ENCODE assay signal across 8 mouse cellular contexts in the genomic region with DNA sequence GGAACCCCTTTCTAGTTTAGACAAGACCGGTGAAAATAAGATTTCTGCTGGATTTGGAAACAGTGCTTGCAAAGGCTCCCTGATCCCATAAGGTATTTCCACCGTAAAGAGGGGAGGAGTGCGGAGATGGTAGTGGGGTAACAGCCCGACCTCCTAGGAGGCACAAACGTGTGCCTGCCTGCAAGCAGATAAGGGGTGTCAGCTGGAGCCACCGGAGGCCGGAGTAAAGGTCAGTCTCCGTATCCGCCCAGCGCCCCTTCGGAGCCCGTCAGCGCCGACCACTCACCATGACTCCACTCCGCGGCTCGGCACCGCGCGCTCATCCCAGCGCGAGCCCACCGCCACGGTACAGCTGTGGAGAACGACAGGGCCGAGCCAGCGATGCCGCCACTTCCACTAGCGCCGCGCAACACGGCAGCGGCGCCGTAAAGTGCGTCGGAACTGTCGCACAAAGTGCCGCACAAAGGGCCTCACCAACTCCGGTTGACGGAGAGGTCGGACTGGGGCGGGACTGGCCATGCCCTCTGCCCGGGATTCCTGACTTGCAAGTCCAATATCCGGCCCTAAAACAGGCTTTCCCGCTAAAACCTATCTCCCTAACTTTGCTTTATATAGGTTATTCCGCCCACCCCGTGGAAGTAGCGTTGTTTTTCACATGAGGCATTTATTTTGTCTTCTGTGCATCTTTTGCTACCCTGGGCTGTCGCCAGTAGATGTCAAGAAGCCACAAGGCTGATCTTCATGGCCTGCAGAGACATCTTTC. TPM values are rescaled to one million over a fixed set of nuclear protein-coding genes. Genes with fewer than 3 reads are reported as not detected.
DNase-seq lines count a peak whose midpoint lies in the region; ATAC-seq and TF ChIP-seq lines count a peak whose summit lies in the region.

TSS of gene Dnajc19 (minus strand) at position 422 of the 763 bp plus-strand sequence.

- peak within 1 kb of the TSS; percentile 81 for H3K9ac ChIP-seq in hindbrain, postnatal 0 days (replicated peaks; ENCODE audit: low read length)

- DNase-seq in ZHBTc4 (ENCODE audit: low read depth, low spot score), result peak; percentile 97
- DNase-seq in gastrocnemius, adult 2 months, result peak; percentile 95
- peak; percentile 96 for DNase-seq in hindbrain, postnatal 0 days (ENCODE audit: low spot score)
- DNase-seq in left cerebral cortex, adult 2 months (ENCODE audit: extremely low spot score in 1 of 2, low spot score in 2 of 2), result peak; percentile 95 to 96
- DNase-seq in right cerebral cortex, adult 2 months (ENCODE audit: low spot score in 2 of 2), result peak; percentile 97 to 98
- DNase-seq in urinary bladder, postnatal 14 days (ENCODE audit: low spot score), result peak; percentile 94

- 0 out of 2 replicates have a peak, but pooled peaks cover 3% of the 10 kb centered on the region for H3K36me3 ChIP-seq in hindbrain, postnatal 0 days (ENCODE audit: insufficient read depth, low read length)

- ATAC-seq in common myeloid progenitor, adult 5-6 weeks (replicated peaks; ENCODE audit: low read depth, poor library complexity, severe bottlenecking), result peak; percentile 95
- peak; percentile 96 for ATAC-seq in hindbrain, postnatal 0 days
- peak; percentile 100 for ATAC-seq in megakaryocyte, adult 5-6 weeks (ENCODE audit: poor library complexity, severe bottlenecking)

- TF ChIP-seq CTCF in gastrocnemius, adult 2 months (IDR thresholded peaks at IDR 0.05), result no peak
- TF ChIP-seq CTCF in hindbrain, postnatal 0 days (IDR thresholded peaks at IDR 0.05; ENCODE audit: low read depth), result 0 out of 2 replicates have a peak, but pooled peaks have one; percentile 5
- TF ChIP-seq CTCF in left cerebral cortex, adult 2 months (IDR thresholded peaks at IDR 0.05), result no peak

- intact Hi-C loops in gastrocnemius, adult 2 months (cut with DNase I), result loop anchor here (5.0 to 10.0 kb wide), 3 partner anchors 104 to 1674 kb away; partner anchors contain the start of gene Atp11b
- intact Hi-C loops in left cerebral cortex, adult 2 months (cut with DNase I), result loop anchor here (1.0 to 10.0 kb wide), 3 partner anchors 117 to 1404 kb away; no protein-coding TSS in a partner anchor

- peak within 1 kb of the TSS; percentile 76 for H3K4me3 ChIP-seq in gastrocnemius, adult 2 months
- peak within 1 kb of the TSS; percentile 81 for H3K4me3 ChIP-seq in hindbrain, postnatal 0 days (ENCODE audit: low read length)
- peak within 1 kb of the TSS; percentile 65 for H3K4me3 ChIP-seq in left cerebral cortex, adult 2 months

- WGBS in hindbrain, postnatal 0 days, result under 1% methylated on average over 50 of the region's 50 CpGs

- H3K4me2 ChIP-seq in hindbrain, postnatal 0 days (ENCODE audit: low read depth, low read length), result peak within 1 kb of the TSS; percentile 70

- no peaks in the 10 kb centered on the region for H3K9me3 ChIP-seq in hindbrain, postnatal 0 days (ENCODE audit: low read length)

- H3K27ac ChIP-seq in gastrocnemius, adult 2 months, result peak within 1 kb of the TSS; percentile 91
- peak within 1 kb of the TSS; percentile 80 for H3K27ac ChIP-seq in hindbrain, postnatal 0 days
- H3K27ac ChIP-seq in left cerebral cortex, adult 2 months, result peak within 1 kb of the TSS; percentile 78

- peaks cover 11% of the 10 kb centered on the region for H3K4me1 ChIP-seq in hindbrain, postnatal 0 days (ENCODE audit: insufficient read depth, low read length)

- no peaks in the 10 kb centered on the region for H3K27me3 ChIP-seq in hindbrain, postnatal 0 days (ENCODE audit: insufficient read depth, low read length)

RNA-seq across cellular contexts. Expression of gene Dnajc19, which starts in this region (rescaled TPM):
- total RNA-seq in common myeloid progenitor, adult 5-6 weeks (2017), result 104 and 124 TPM in 2 replicates
- total RNA-seq in gastrocnemius, adult 2 months (2021), result 100 to 1,000 TPM; 136 to 139 TPM
- 83.3 and 89.5 TPM in 2 replicates for total RNA-seq in hindbrain, postnatal 0 days (2014; rRNA removed)
- polyA plus RNA-seq in hindbrain, postnatal 0 days (2015; fragmentation: Nextera tagmentation; extraction: Ambion mirVana), result 191 and 192 TPM in 2 replicates
- 10 to 100 TPM; 39.9 to 48.8 TPM for total RNA-seq in left cerebral cortex, adult 2 months (2021)
- total RNA-seq in megakaryocyte, adult 5-6 weeks (2015), result 99.4 and 124 TPM in 2 replicates
- 132 and 137 TPM in 2 replicates for total RNA-seq in megakaryocyte, adult 5-6 weeks (2017)

Comparison
In these comparisons a context has a peak if more than half of its experiments do, and no peak if none do; other contexts are left out.
1. Peak in every context shown above with its lines: DNase-seq, ATAC-seq, H3K4me3 ChIP-seq and H3K27ac ChIP-seq.